Mouse (Mus musculus) testis, adult 2 months (tissue): ENCODE data around the gene Fto.

Source experiments
- CTCF ChIP-seq: fragments of 200-500 bp; IDR thresholded peaks from 2 replicates; pipeline ENCODE4 v1.5.1; 2012; ENCODE audit warnings: low read depth, mild to moderate bottlenecking, inconsistent platforms, low read length, moderate library complexity; ENCODE audit not compliant: control insufficient read depth, insufficient read depth, insufficient replicate concordance
- POLR2A ChIP-seq: fragments of 200-500 bp; IDR thresholded peaks from 2 replicates; pipeline ENCODE4 v1.6.1; 2012; ENCODE audit warnings: low read depth, mild to moderate bottlenecking, inconsistent platforms, low read length, moderate library complexity; ENCODE audit not compliant: control insufficient read depth

DNA sequence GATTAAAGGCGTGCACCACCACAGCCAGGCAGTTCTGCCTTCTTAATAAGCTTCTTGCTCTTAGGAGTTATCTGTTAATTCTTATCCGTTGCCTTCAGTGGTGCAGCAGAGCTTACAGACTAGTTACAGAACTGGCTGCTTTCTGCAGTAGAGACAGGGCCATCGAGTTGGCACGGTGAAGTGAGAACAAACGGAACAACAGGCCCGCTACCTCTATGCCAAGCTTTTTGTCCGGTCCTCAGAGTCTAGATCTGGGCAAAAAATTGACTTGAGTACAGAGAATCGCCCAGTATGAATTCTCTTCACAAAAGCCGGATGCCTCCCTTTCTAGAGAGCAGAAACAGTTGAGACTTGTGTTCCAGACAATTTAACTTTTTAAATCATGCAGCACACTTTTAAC, 290.4 kb downstream of the Fto start:
- TF ChIP-seq POLR2A, result no peak
- TF ChIP-seq CTCF, result no peak
